Mouse (Mus musculus): ENCODE measurements around the gene Srf. TPM values are rescaled to one million over a fixed set of nuclear protein-coding genes. Genes with fewer than 3 reads are reported as not detected.

Gene Srf
- 41.4 TPM for polyA plus RNA-seq (2017; shearing (Covaris generic))

DNA sequence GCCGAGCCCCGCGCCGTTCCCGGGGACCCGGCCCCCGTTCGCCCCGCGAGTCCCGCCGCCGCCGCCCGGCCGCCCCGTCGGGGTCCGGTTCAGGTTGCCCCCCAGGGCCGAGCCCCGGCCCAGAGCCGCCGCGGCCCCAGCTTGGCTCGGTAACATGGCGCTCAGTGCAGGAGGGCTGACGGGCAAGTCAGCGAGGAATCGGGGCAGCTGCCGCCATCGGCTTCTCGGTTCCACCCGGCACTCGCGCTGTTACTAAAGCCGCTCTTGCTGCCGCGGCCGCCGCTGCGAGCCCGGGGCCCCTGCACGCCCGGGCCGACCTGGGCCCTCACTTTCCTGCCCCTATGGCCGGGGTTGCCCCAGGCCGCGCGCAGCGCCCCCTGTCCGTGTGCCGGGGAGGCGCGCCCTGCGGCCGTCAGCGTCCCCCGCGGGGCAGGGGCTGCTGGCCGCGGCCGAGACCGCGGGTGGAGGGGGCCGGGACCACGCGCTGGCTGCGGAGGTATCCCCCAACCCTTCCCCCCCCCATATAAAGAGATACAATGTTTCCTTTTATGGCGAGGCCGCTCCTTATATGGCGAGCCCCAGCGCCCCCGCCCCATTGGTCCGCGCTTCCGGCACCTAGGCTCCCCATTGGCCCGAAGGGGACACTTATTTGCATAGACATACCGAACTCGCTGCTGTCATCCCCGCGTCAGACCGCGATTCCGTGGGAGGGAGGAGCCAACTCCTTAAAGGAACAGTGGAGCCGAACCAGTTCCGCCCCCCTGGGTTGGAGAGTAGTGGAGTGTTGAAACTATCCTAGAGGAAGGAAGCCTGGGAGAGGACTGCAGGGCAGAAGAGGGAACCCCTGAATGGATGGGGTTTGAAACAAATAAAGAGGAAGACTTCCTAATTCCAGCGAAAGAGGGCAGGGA, at the start of gene Srf:
Gene Srf, minus strand, starts transcription at position 503 of the 911 bp plus-strand sequence.

GRCm38 (mm10) chr17:46545813-46546564, 10.0 kb downstream of the Srf start, which contains the start of gene Cul9:
TSS of gene Cul9 (minus strand) at chr17:46546388.

Other genes with a start within 250 kb of the Srf start
- gene Abcc10, start 227.8 kb downstream of the Srf start, polyA plus RNA-seq (2017; shearing (Covaris generic)) = 7.8 TPM
- gene Zfp318, start 172.4 kb downstream of the Srf start, polyA plus RNA-seq (2017; shearing (Covaris generic)) = 10.8 TPM
- gene Crip3, start 127.2 kb downstream of the Srf start, polyA plus RNA-seq (2017; shearing (Covaris generic)) = not detected
- not detected for gene Slc22a7, start 117.7 kb downstream of the Srf start, polyA plus RNA-seq (2017; shearing (Covaris generic))
- gene Ttbk1, start 68.5 kb downstream of the Srf start, polyA plus RNA-seq (2017; shearing (Covaris generic)) = 0.14 TPM
- gene Dnph1, start 59.5 kb downstream of the Srf start, polyA plus RNA-seq (2017; shearing (Covaris generic)) = 5.4 TPM
- gene Cul9, start 9.8 kb downstream of the Srf start, polyA plus RNA-seq (2017; shearing (Covaris generic)) = 6.2 TPM
- 0.23 TPM for gene Ptk7, start 73.3 kb upstream of the Srf start, polyA plus RNA-seq (2017; shearing (Covaris generic))
- 24.7 TPM for gene Klc4, start 89.8 kb upstream of the Srf start, polyA plus RNA-seq (2017; shearing (Covaris generic))
- 42.7 TPM for gene Mrpl2, start 90.1 kb upstream of the Srf start, polyA plus RNA-seq (2017; shearing (Covaris generic))
- gene Cul7, start 94.2 kb upstream of the Srf start, polyA plus RNA-seq (2017; shearing (Covaris generic)) = 10.0 TPM
- 65.9 TPM for gene Rrp36, start 118.2 kb upstream of the Srf start, polyA plus RNA-seq (2017; shearing (Covaris generic))
- gene Mea1, start 122.6 kb upstream of the Srf start, polyA plus RNA-seq (2017; shearing (Covaris generic)) = 149 TPM
- 60.8 TPM for gene Klhdc3, start 124.7 kb upstream of the Srf start, polyA plus RNA-seq (2017; shearing (Covaris generic))
- 98.9 TPM for gene Ppp2r5d, start 148.9 kb upstream of the Srf start, polyA plus RNA-seq (2017; shearing (Covaris generic))
- 53.2 TPM for gene Pex6, start 155.3 kb upstream of the Srf start, polyA plus RNA-seq (2017; shearing (Covaris generic))
- 0.66 TPM for gene Gnmt, start 173.0 kb upstream of the Srf start, polyA plus RNA-seq (2017; shearing (Covaris generic))
- 49.8 TPM for gene Cnpy3, start 196.0 kb upstream of the Srf start, polyA plus RNA-seq (2017; shearing (Covaris generic))
- gene Ptcra, start 207.5 kb upstream of the Srf start, polyA plus RNA-seq (2017; shearing (Covaris generic)) = not detected
- 31.3 TPM for gene 2310039H08Rik, start 216.5 kb upstream of the Srf start, polyA plus RNA-seq (2017; shearing (Covaris generic))
- 139 TPM for gene Rpl7l1, start 226.5 kb upstream of the Srf start, polyA plus RNA-seq (2017; shearing (Covaris generic))